Mouse (Mus musculus): ENCODE data around the gene Cep162.

GRCm38 (mm10) chr9:87254903-87255695, at the start of gene Cep162:
- TF ChIP-seq CTCF (IDR thresholded peaks at IDR 0.05; ENCODE audit: extremely low read depth, insufficient read depth, insufficient read length, insufficient replicate concordance) (no peak), POLR2A (IDR thresholded peaks at IDR 0.05; ENCODE audit: low read depth, low read length) (no peak)
